Mouse (Mus musculus) embryonic facial prominence, embryonic 14.5 days (tissue): ENCODE results near the gene Rimklb. TPM values are rescaled to one million over a fixed set of nuclear protein-coding genes. Genes with fewer than 3 reads are reported as not detected.
"Not testable (repeated sequence)": the region's sequence is repeated elsewhere in the genome, so short reads cannot be mapped to it uniquely, and the experiment has no call there.

Experiments
- ATAC-seq: fragments of 200-750 bp; cut with Nextera tagmentation; 2 replicates; pipeline ENCODE4 v1.8.0; 2017; ENCODE audit warnings: low read depth, moderate number of reproducible peaks, moderate TSS enrichment
- DNase-seq: peaks from one replicate; pipeline ENCODE4 v3.0.0-alpha.2; 2015; ENCODE audit warnings: low spot score
- H3K27ac ChIP-seq: fragments of 300-500 bp; sonication (generic); replicated peaks from 2 replicates; pipeline ENCODE4 v1.5.1; 2014; ENCODE audit warnings: low read depth, mild to moderate bottlenecking, low read length, moderate library complexity
- H3K27me3 ChIP-seq: fragments of 300-500 bp; sonication (generic); replicated peaks from 2 replicates; pipeline ENCODE4 v1.6.1; 2014; ENCODE audit warnings: low read length; ENCODE audit not compliant: control insufficient read depth, insufficient read depth
- H3K36me3 ChIP-seq: fragments of 300-500 bp; sonication (generic); 2 replicates; pipeline ENCODE4 v1.6.1; 2014; ENCODE audit warnings: low read length, mixed read lengths; ENCODE audit not compliant: control insufficient read depth, insufficient read depth
- H3K4me1 ChIP-seq: fragments of 300-500 bp; sonication (generic); 2 replicates; pipeline ENCODE4 v1.6.1; 2014; ENCODE audit warnings: antibody characterized with exemption, low read length; ENCODE audit not compliant: control insufficient read depth, insufficient read depth
- H3K4me2 ChIP-seq: fragments of 300-500 bp; sonication (generic); 2 replicates; pipeline ENCODE4 v1.6.1; 2014; ENCODE audit warnings: low read depth, mild to moderate bottlenecking, low read length, moderate library complexity, mixed read lengths
- H3K4me3 ChIP-seq: fragments of 300-500 bp; sonication (generic); 2 replicates; pipeline ENCODE4 v1.5.1; 2014; ENCODE audit warnings: low read depth, mild to moderate bottlenecking, low read length
- H3K9ac ChIP-seq: fragments of 300-500 bp; sonication (generic); 2 replicates; pipeline ENCODE4 v1.6.1; 2014; ENCODE audit warnings: low read depth, mild to moderate bottlenecking, low read length, moderate library complexity, mixed read lengths
- H3K9me3 ChIP-seq: fragments of 300-500 bp; sonication (generic); 2 replicates; pipeline ENCODE4 v1.6.1; 2016; ENCODE audit warnings: low read length; ENCODE audit not compliant: control insufficient read depth
- WGBS: fragments of 180-500 bp; shearing (Covaris S2); extraction: QIAGEN DNeasy Blood & Tissue Kit; methylation state at CpG from one replicate; pipeline ENCODE4 v1.1.7; 2014; 5-methylcytosine and 5-hydroxymethylcytosine counted together
- polyA plus RNA-seq: library from polyadenylated mRNA; unstranded; fragments of >200 nt; fragmentation: Nextera tagmentation; extraction: Ambion mirVana; gene quantifications from 2 replicates; pipeline ENCODE4 v1.2.1, GENCODE M21; 2014

Gene Rimklb
- polyA plus RNA-seq, 1 experiment from 2014 or later = 10.5 TPM

DNA sequence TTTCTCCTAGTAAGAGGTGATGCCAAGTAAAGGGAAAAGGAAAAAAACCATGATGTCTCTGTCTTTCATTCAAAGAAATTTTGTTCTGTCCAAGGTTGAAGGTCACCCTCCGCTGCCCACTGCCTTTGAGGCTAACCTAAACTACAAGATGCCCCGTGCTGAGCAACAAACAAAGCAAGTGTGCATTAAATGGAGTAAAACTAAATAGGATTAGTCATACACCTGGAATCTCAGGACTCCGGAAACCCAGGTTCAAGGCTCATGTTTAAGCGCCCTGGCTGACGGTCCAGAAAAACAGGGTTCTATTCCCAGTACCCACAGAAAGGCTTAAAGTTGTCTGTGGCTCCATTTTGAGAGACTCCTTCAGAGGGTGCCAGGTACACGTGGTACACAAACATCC is 6.1 kb downstream of the Rimklb start:
- WGBS = 19% methylated on average over 6 of the region's 6 CpGs
- Histone ChIP-seq H3K4me3 (no peak overlapping the region), H3K9ac (no peak overlapping the region)

DNA sequence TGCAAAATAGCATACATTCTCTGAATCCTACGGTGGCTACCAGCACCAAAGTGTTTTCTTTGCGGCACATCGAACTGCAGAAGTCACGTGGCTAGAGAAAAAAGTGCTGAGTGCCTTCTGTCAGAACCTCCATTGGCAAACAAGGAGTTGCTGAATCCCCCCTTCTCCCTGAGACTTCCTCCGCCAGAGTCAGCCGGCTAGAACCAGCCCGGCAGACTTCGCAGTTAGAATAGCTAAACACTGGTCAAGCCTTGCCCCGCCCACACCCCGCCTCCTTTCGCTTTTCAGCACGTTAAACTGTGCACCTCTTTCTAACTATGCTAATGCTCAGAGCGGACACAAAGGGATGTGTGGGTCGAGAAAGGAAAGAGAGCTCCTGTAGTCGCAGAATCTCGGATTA is 7.0 kb downstream of the Rimklb start:
- ATAC-seq = peak; percentile 91
- DNase-seq = peak; percentile 95
- peak overlapping the region; percentile 62 for H3K9ac ChIP-seq
- H3K27me3 ChIP-seq = peaks cover 3% of the 10 kb centered on the region; the same call in 1 of the 2 replicates
- H3K4me1 ChIP-seq = peaks cover 17% of the 10 kb centered on the region; the same call in 1 of the 2 replicates
- H3K4me2 ChIP-seq = peak overlapping the region; percentile 73
- 0% methylated on average over 16 of the region's 16 CpGs for WGBS
- H3K4me3 ChIP-seq = peak overlapping the region; percentile 38
- peak overlapping the region; percentile 85 for H3K27ac ChIP-seq
- H3K36me3 ChIP-seq = no peaks in the 10 kb centered on the region
- H3K9me3 ChIP-seq = no peaks in the 10 kb centered on the region

More for the DNA sequence above, 6.1 kb downstream of the Rimklb start:
- H3K4me2 ChIP-seq = peak overlapping the region; percentile 73; the same call in 1 of the 2 replicates
- no peaks in the 10 kb centered on the region for H3K9me3 ChIP-seq
- ATAC-seq = no peak
- peak; percentile 23 for DNase-seq
- H3K27ac ChIP-seq = peak overlapping the region; percentile 15; the same call in 1 of the 2 replicates
- peaks cover 17% of the 10 kb centered on the region; the same call in 1 of the 2 replicates for H3K4me1 ChIP-seq
- H3K27me3 ChIP-seq = peaks cover 3% of the 10 kb centered on the region; the same call in 1 of the 2 replicates
- H3K36me3 ChIP-seq = no peaks in the 10 kb centered on the region

DNA sequence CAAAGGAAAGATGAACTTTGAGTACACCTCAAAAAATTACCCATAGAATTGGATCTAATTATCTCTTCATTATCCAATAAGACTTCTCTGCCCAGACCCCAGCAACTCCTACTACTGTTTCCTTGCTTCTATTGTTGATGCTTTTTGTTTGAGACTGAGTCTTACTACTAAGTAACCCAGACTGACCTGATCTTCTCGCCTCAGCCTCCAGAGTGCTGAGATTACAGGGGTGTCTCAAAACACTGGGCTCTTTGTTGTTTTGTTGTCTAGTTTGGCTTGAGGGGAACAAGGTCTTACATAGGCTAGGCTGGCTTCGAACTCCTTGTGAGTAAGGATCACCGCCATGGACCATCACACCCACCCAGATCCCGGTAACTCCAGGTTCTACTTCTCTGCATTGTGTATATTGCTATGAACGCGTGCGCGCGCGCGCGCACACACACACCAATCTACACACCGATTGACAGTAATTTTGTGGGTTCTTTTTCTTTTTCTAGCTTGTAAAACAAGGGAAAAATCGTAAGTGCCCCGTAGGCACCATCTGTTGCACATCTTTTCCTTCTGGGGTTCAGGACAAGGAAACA is 7.5 kb downstream of the Rimklb start:
- peaks cover 3% of the 10 kb centered on the region; the same call in 1 of the 2 replicates for H3K27me3 ChIP-seq
- no peak for ATAC-seq
- peak overlapping the region; percentile 38 for H3K4me3 ChIP-seq
- peak overlapping the region; percentile 85 for H3K27ac ChIP-seq
- peaks cover 14% of the 10 kb centered on the region; the same call in 1 of the 2 replicates for H3K4me1 ChIP-seq
- H3K36me3 ChIP-seq = no peaks in the 10 kb centered on the region
- WGBS = 18% methylated on average over 15 of the region's 15 CpGs
- no peak for DNase-seq
- no peaks in the 10 kb centered on the region for H3K9me3 ChIP-seq
- peak overlapping the region; percentile 62 for H3K9ac ChIP-seq
- peak overlapping the region; percentile 73 for H3K4me2 ChIP-seq

GRCm38 (mm10) chr6:122486297-122487117 is 12.1 kb downstream of the Rimklb start:
- Histone ChIP-seq H3K36me3 (no peaks in the 10 kb centered on the region), H3K9ac (peak overlapping the region; percentile 80), H3K27me3 (no peaks in the 10 kb centered on the region; the same call in 1 of the 2 replicates), H3K4me1 (peaks cover 9% of the 10 kb centered on the region), H3K4me2 (peak overlapping the region; percentile 64), H3K9me3 (no peaks in the 10 kb centered on the region), H3K4me3 (peak overlapping the region; percentile 78), H3K27ac (peak overlapping the region; percentile 66)
- DNase-seq = peak; percentile 86
- 1% methylated on average over 44 of the region's 111 CpGs for WGBS
- ATAC-seq = peak; percentile 86

- H3K36me3 ChIP-seq = no peaks in the 10 kb centered on the region
- no peaks in the 10 kb centered on the region; the same call in 1 of the 2 replicates for H3K27me3 ChIP-seq
- H3K4me1 ChIP-seq = peaks cover 4% of the 10 kb centered on the region
- peak overlapping the region; percentile 64 for H3K4me2 ChIP-seq
- peak; percentile 66 for ATAC-seq
- 4% methylated on average over 28 of the region's 91 CpGs for WGBS
- no peaks in the 10 kb centered on the region for H3K9me3 ChIP-seq
- peak; percentile 37 for DNase-seq
- H3K9ac ChIP-seq = peak overlapping the region; percentile 80
- H3K27ac ChIP-seq = peak overlapping the region; percentile 66; the same call in 1 of the 2 replicates
- peak overlapping the region; percentile 78 for H3K4me3 ChIP-seq
Observed at GRCm38 (mm10) chr6:122485401-122486296, 12.9 kb downstream of the Rimklb start.

GRCm38 (mm10) chr6:122478062-122478461 is 20.5 kb downstream of the Rimklb start:
- DNase-seq = no peak
- H3K9me3 ChIP-seq = no peaks in the 10 kb centered on the region
- H3K9ac ChIP-seq = no peak overlapping the region
- no peaks in the 10 kb centered on the region for H3K36me3 ChIP-seq
- ATAC-seq = no peak
- WGBS = 83% methylated on average over 3 of the region's 3 CpGs
- no peaks in the 10 kb centered on the region for H3K4me1 ChIP-seq
- H3K4me3 ChIP-seq = no peak overlapping the region
- H3K27ac ChIP-seq = no peak overlapping the region
- H3K4me2 ChIP-seq = no peak overlapping the region
- no peaks in the 10 kb centered on the region for H3K27me3 ChIP-seq

- ATAC-seq, DNase-seq, H3K27me3 ChIP-seq, H3K27ac ChIP-seq, H3K4me1 ChIP-seq, H3K9ac ChIP-seq, H3K4me2 ChIP-seq, H3K4me3 ChIP-seq, H3K9me3 ChIP-seq: not testable (repeated sequence)
- peaks cover 26% of the 10 kb centered on the region for H3K36me3 ChIP-seq
- 81% methylated on average over 3 of the region's 3 CpGs for WGBS
Observed at GRCm38 (mm10) chr6:122471461-122471860, 27.1 kb downstream of the Rimklb start.

DNA sequence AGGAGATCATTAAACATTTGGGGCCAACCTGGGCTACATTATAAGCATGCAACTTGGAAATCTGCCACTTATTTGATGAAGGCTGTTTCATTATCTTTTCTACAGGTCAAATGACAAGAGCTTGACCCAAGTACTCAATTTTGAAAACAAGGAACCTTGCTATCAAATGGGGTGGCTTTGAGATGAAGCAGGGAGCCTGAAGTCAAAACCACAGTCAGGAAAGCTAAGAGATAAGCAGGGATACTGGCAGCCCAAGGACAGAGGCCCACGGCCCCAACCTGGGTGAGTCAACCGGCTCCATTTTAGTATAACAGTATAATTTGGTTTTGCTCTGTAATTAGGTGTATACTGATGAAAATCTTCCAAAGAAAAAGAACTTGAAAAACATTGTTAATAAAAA is 28.3 kb downstream of the Rimklb start:
- H3K9ac ChIP-seq = no peak overlapping the region
- H3K4me3 ChIP-seq = no peak overlapping the region
- H3K9me3 ChIP-seq = no peaks in the 10 kb centered on the region
- 97% methylated on average over 2 of the region's 2 CpGs for WGBS
- ATAC-seq = no peak
- no peak overlapping the region for H3K27ac ChIP-seq
- no peak for DNase-seq
- no peak overlapping the region for H3K4me2 ChIP-seq
- H3K36me3 ChIP-seq = peaks cover 31% of the 10 kb centered on the region
- no peaks in the 10 kb centered on the region for H3K4me1 ChIP-seq
- H3K27me3 ChIP-seq = no peaks in the 10 kb centered on the region
